Mouse (Mus musculus) spleen, postnatal 10 days (tissue): Measurements from ENCODE around the gene Tmem52b.
"Not testable (repeated sequence)": the region's sequence is repeated elsewhere in the genome, so short reads cannot be mapped to it uniquely, and the experiment has no call there.

Experiments
- DNase-seq, 2 experiments: peaks; one replicate each; pipeline ENCODE4 v3.0.0; 2021 to 2022; ENCODE audit warnings: low spot score in 2 of 2

The Tmem52b gene

DNA sequence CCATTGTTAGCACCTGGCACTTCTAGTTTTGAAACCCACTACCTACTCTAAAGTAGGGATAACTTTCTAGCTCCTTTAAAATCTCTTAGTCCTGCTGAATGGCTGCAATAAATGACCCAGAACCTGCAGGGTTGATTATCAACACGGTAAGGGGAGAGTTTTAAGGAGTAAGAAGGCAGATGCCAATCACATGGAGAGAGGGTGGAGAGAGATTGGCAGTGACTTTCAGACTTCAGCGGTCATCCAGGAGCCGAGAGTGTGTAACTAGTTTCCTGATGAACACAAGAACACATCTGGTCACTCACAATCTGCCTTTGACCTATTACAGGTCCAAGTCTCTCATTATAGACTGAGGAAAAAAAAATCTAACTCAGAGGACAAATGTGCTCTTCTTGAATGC, at the start of gene Tmem52b:
Gene Tmem52b, plus strand, starts transcription at position 189 of the 400 bp plus-strand sequence.
- DNase-seq = no peak

DNA sequence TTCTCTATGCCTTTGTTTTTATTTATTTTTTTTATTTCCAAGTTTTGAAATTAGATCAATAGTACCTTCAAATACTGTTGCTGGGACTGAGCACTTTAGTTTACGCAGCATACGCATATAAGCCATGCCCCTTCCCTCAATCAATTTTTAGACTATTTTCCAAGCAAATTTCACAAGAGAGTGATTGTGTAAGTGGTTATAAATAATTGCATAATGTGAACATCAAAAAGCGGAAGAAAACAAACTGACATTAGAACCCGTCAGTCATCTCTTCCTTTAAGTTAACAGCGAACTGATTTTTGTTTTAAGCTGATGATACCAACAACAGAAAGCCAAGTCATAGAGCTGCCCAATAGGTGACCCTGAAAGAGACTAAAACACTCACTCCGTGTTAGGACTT, 41.0 kb upstream of the Tmem52b start:
- DNase-seq = no peak

- DNase-seq = no peak
Measured at GRCm38 (mm10) chr6:129472627-129473026, 39.7 kb upstream of the Tmem52b start.

DNA sequence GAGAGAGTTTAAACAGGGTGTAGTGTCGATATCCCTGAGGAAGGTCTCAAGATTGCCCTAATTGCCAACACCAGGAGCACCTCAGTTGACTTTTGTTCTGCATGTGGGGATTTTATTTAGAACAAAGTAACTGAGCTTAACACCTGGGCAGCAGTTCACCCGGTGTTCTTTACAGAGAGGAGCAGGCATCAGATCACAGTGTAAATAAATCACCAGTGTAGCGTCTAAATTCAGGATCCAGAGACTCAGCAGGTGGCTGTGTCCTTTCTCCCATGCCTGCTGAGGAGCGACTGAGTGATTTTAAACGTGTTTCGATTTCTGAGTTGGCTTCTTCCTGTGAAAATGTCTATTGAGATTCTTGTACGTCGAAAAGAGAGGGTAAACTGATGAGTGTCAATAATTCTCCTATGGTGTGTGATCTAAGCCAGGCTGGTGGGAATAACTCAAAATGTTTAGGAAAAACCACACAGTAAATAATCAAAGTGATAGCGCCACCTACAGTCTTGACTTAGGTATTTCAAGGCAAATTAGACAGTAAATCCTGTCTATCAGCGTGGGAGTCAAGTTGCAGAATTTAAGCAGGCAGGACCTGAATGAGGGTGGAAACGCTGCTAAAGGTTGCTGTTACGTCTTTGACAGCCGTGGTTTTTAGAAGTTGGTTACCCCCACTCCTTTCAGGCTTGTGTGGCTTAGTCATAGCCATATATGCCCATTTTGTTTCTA, 35.8 kb upstream of the Tmem52b start:
- no peak for DNase-seq

GRCm38 (mm10) chr6:129480089-129480958, 32.0 kb upstream of the Tmem52b start:
- no peak for DNase-seq

- DNase-seq = no peak
Measured at GRCm38 (mm10) chr6:129494924-129495323, 17.4 kb upstream of the Tmem52b start.

- DNase-seq = no peak
Measured at GRCm38 (mm10) chr6:129497345-129498218, 14.8 kb upstream of the Tmem52b start.

DNA sequence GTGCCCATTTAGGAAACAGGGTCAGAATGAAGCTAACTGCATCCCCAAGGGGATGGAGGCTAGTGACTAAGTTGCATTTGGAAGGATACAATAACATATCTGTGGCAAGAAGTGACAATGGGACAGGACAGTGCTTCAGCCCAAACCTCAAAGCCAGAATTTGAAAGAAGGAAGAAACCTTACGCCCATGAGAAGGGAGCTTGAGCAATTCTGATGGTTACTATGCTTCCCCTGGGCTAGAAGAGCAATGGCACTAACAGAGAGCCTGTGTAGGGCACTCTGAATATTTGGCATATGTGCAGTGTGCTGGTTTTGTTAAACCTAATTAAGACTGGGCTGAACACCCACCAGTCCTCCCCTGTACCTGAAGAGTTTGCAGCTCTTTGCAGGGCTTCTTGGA, 12.8 kb upstream of the Tmem52b start:
- DNase-seq = not testable (repeated sequence)

GRCm38 (mm10) chr6:129503471-129503870, 8.9 kb upstream of the Tmem52b start:
- no peak for DNase-seq

GRCm38 (mm10) chr6:129507024-129507423, 5.3 kb upstream of the Tmem52b start, which contains the start of gene Olr1:
Gene Olr1 (minus strand): TSS chr6:129507165.
- no peak for DNase-seq

- DNase-seq = no peak
Measured at GRCm38 (mm10) chr6:129510120-129510911, 2.0 kb upstream of the Tmem52b start.

- DNase-seq = no peak
Measured at GRCm38 (mm10) chr6:129512868-129513267, 513 bp downstream of the Tmem52b start.

DNA sequence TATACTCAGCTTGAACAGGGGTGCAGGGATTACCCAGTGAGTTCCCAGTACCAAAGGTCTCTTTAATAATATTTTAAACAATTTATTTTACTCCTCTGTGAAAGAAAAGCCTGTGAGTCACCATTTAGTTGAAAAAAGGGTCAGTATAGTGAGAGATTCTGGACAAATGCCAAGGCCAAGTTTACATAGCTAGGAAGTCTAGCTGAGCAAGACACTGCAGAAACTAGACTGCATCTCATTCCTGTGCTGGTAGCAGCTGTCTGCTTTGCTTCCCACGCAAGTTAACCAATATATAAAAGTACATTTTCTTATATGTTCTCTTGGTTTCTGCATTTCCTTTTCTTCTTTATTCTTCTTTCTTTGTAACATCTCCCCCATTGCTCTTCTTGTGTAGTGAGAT, 1.1 kb downstream of the Tmem52b start:
- no peak for DNase-seq

- DNase-seq = no peak
Measured at GRCm38 (mm10) chr6:129514376-129514775, 2.0 kb downstream of the Tmem52b start.

GRCm38 (mm10) chr6:129515068-129515467, 2.7 kb downstream of the Tmem52b start:
- DNase-seq = no peak

- DNase-seq = no peak
Measured at GRCm38 (mm10) chr6:129516388-129516787, 4.0 kb downstream of the Tmem52b start.

DNA sequence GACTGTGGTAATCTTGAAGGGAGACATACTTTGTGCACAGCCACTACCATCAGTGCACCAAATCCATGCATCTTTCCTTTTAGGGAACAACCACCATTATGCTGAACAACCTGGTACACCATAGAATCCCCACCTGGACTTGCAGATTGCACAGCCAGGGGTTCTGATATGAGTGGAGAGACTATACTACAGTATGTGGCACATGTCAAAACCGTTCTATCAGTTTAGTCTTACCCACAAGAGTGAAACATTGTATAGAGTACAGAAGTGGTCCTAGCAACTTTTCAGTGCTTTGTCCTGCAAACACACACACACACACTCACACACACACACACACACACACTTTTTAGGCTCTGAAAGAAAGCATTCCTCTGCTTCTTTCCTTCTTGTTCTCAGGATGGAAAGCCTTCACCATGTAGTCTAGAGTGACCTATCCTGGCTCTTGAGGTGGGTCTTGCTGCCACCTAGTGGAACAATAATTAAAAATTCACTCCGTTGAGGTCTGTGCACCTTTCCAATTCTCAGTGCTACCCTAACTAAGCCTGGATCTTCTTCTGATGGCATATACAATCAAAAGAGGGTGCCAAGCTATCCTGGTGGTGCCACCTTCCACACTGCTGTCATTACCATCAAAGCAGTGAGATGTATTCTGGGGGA, 5.5 kb downstream of the Tmem52b start:
- DNase-seq = no peak

DNA sequence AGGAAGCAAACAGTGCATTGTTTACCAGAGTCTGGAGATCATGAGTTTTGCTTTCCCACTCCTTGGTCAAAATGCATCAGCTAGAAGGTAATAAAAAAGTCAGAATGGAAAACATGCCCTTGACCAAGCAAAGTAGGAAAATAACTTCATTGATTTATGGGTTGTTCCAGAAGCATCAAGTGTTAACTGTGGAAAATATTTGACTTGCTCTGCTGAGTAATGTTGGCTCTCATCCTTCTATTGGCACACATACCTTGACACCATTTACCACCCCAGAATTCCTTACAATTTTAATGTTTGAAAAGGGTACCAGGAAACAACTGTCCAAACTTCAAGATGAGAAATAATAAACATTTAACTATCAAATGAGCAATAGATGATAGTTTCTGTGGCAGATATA, 13.7 kb downstream of the Tmem52b start:
- no peak for DNase-seq

- DNase-seq = no peak
Measured at GRCm38 (mm10) chr6:129527416-129527815, 15.1 kb downstream of the Tmem52b start.

DNA sequence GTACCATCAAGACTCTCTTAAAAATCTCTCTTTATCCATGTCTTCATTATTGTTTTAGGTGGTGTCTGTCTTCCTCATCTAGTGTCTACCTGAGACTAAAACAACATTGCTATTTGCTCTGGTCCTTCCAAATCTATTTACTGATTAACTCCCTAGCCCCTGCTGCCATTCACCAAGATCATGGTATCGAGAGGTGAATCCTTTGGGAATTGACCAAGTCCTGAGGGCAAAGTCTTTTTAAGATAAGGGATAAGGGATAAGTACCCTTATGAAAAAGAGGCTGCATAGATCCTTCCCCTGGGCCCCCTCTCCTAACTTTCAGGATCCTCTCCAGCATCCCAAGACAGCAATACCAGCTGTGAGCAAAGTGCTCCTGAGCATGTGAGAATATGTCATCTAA, 17.2 kb downstream of the Tmem52b start:
- no peak for DNase-seq

DNA sequence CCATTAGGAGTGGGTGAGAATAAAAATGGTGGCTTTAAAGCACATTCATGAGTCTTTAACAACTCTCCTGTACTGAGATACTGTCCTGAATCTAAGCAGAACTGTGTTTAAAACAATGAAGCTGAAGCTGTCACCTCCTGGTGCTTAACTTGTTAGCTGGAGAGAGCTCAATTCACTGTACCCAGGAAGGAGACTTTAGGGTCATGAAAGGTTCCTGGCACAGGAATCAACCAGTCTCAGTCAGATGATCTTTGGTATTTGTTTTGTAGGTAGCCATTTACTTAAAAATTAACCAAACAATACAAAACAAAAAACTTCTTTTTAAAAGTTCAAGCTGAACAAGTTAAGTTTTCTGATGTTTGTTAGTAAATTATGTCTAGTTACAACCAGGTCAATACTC, 17.9 kb downstream of the Tmem52b start:
- DNase-seq = no peak
